Mouse (Mus musculus): ENCODE measurements at regions not wholly inside any gene's neighbourhood (a gene's known extent, or its start where the extent isn't known, plus 50 kb on each side); places are given as distances from the start of the nearest gene placed in this dataset.
A peak's percentile ranks its signal among the peaks of the same experiment; 100 is the strongest.
"Not testable (repeated sequence)": the region's sequence is repeated elsewhere in the genome, so short reads cannot be mapped to it uniquely, and the experiment has no call there.

DNA sequence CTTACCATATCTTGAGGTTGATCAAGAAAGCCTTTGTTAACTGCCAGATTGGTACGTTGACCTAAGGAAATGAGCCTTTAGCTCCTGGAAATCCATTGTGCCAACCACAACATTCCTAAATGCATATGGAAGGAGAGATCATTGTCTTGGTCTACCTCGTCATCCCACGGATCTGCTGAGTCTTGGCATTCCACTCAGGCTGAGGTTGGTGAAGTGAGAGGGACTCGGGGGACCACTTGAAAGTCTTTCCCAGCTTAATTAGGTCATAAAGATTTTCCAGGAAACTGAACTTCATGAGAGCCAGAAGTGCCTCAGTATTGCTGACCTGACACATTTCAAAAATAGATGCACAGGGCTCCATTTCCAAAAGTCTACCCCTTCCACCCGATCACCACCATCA lies 112.5 kb upstream of the Emcn start:
- no peak overlapping the region for H3K4me3 ChIP-seq (ENCODE audit: low read length)
- ATAC-seq (ENCODE audit: low FRiP score, low TSS enrichment): no peak
- H3K4me1 ChIP-seq (ENCODE audit: control insufficient read depth, insufficient read depth, low read length): no peaks in the 10 kb centered on the region
- no peaks in the 10 kb centered on the region for H3K27me3 ChIP-seq (ENCODE audit: control insufficient read depth, insufficient read depth, low read length)
- no peaks in the 10 kb centered on the region for H3K9me3 ChIP-seq (ENCODE audit: control insufficient read depth, low read length)
- H3K4me2 ChIP-seq (replicated peaks; ENCODE audit: low read depth, low read length): no peak overlapping the region
- 73% methylated on average over 5 of the region's 5 CpGs for WGBS
- no peak overlapping the region for H3K27ac ChIP-seq (ENCODE audit: low read depth, low read length)
- H3K36me3 ChIP-seq (ENCODE audit: control insufficient read depth, insufficient read depth, low read length): no peaks in the 10 kb centered on the region
- no peak overlapping the region for H3K9ac ChIP-seq (ENCODE audit: low read depth, low read length)

DNA sequence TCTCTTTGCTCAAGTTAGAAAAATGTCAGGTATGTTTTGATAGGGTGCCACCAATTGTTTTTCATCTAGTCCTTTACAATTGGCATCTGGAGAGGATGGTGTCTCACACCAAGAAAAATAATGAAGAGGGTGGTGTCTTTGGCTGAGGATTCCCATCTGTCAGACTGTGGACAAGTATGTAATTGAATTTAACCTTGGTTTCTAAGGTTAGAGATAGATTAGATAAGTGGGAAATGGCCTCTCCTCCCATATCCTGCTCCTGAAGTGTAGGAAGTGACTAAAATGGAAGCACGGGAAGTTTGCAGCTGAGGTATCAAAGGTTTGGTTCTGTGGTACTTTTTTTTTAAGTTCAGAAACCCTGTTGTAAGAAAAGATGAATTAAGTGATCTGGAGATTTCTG lies 98.0 kb upstream of the Emcn start:
- 37% methylated on average over 1 of the region's 1 CpGs for WGBS
- ATAC-seq (ENCODE audit: low FRiP score, low TSS enrichment): no peak
- no peak overlapping the region for H3K4me3 ChIP-seq (ENCODE audit: low read length)
- no peaks in the 10 kb centered on the region for H3K36me3 ChIP-seq (ENCODE audit: control insufficient read depth, insufficient read depth, low read length)
- no peak overlapping the region for H3K9ac ChIP-seq (ENCODE audit: low read depth, low read length)
- H3K4me2 ChIP-seq (replicated peaks; ENCODE audit: low read depth, low read length): no peak overlapping the region
- H3K27me3 ChIP-seq (ENCODE audit: control insufficient read depth, insufficient read depth, low read length): no peaks in the 10 kb centered on the region
- no peak overlapping the region for H3K27ac ChIP-seq (ENCODE audit: low read depth, low read length)
- no peaks in the 10 kb centered on the region for H3K9me3 ChIP-seq (ENCODE audit: control insufficient read depth, low read length)
- H3K4me1 ChIP-seq (ENCODE audit: control insufficient read depth, insufficient read depth, low read length): no peaks in the 10 kb centered on the region

DNA sequence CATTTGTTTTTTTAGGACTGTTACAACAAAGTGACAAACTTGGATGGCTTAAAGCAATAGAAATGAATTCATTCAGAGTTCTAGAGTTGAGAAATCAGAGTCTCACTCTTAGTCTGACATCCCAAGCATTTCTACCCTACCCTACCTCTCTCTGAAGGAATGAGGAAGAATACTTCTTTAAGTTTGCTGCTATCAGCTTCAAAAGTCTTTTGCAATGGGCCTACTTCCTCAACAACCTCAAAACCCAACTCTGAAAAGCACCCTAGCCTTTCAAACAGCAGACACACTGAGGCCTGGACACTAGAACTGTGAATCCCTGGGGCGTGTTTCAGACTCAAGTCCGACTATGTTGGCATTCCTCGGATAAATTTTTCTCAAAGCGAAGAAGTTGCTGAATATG lies 77.0 kb upstream of the Emcn start:
- WGBS: 95% methylated on average over 4 of the region's 4 CpGs

DNA sequence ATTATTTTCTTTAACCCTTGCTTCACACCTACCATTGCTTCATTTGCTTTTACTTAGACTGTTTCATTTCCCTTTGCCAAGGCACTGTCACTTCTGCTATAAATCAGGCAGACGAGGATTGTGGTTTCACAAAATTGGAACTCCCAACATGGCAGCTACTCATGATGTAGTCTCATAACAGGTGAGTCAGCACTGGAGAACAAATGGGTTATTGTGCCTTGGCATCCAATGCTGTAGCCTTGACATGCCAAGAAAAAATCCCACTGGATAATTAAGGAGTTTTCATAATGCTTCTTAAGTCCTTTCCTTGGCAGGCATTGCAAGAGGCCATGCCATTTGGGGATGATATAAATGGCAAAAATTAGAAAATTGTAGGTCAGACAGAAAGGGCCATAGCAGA lies 73.1 kb upstream of the Emcn start:
- no peaks in the 10 kb centered on the region for H3K36me3 ChIP-seq (ENCODE audit: control insufficient read depth, insufficient read depth, low read length)
- ATAC-seq (ENCODE audit: low FRiP score, low TSS enrichment): no peak
- H3K27me3 ChIP-seq (ENCODE audit: control insufficient read depth, insufficient read depth, low read length): no peaks in the 10 kb centered on the region
- H3K9me3 ChIP-seq (ENCODE audit: control insufficient read depth, low read length): no peaks in the 10 kb centered on the region
- H3K4me1 ChIP-seq (ENCODE audit: control insufficient read depth, insufficient read depth, low read length): no peaks in the 10 kb centered on the region
- no peak overlapping the region for H3K4me2 ChIP-seq (replicated peaks; ENCODE audit: low read depth, low read length)
- no peak overlapping the region for H3K27ac ChIP-seq (ENCODE audit: low read depth, low read length)
- H3K9ac ChIP-seq (ENCODE audit: low read depth, low read length): no peak overlapping the region
- 71% methylated on average over 1 of the region's 1 CpGs for WGBS
- no peak overlapping the region for H3K4me3 ChIP-seq (ENCODE audit: low read length)

More for the DNA sequence above, 77.0 kb upstream of the Emcn start:
- Histone ChIP-seq H3K36me3 (ENCODE audit: control insufficient read depth, insufficient read depth, low read length) (no peaks in the 10 kb centered on the region), H3K4me1 (ENCODE audit: control insufficient read depth, insufficient read depth, low read length) (no peaks in the 10 kb centered on the region), H3K4me3 (ENCODE audit: low read length) (no peak overlapping the region), H3K4me2 (replicated peaks; ENCODE audit: low read depth, low read length) (no peak overlapping the region), H3K9ac (ENCODE audit: low read depth, low read length) (no peak overlapping the region), H3K9me3 (ENCODE audit: control insufficient read depth, low read length) (no peaks in the 10 kb centered on the region), H3K27ac (ENCODE audit: low read depth, low read length) (no peak overlapping the region), H3K27me3 (ENCODE audit: control insufficient read depth, insufficient read depth, low read length) (no peaks in the 10 kb centered on the region)
- no peak for ATAC-seq (ENCODE audit: low FRiP score, low TSS enrichment)

DNA sequence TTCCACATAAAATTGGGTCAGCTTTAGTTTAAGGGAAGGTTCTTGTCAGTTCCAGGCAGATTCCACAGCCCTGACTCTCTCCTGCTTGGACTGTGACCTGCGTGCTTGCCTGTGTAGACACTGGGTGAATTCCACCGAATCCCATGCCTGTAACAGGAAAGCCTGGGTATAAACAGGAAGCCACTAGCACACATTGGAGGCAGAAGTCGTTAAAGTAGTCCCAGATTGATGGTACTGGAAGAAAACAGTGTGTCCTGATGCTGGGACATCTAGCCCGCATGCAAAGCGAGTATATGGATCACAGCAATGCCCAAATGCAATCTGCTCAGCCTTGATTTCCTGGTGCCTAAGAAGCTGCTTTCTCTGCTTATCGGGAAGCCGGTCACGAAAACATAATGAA lies 65.4 kb upstream of the Emcn start:
- 70% methylated on average over 8 of the region's 8 CpGs for WGBS
- no peak for ATAC-seq (ENCODE audit: low FRiP score, low TSS enrichment)
- no peak overlapping the region for H3K27ac ChIP-seq (ENCODE audit: low read depth, low read length)
- H3K4me1 ChIP-seq (ENCODE audit: control insufficient read depth, insufficient read depth, low read length): no peaks in the 10 kb centered on the region
- no peaks in the 10 kb centered on the region for H3K27me3 ChIP-seq (ENCODE audit: control insufficient read depth, insufficient read depth, low read length)
- no peaks in the 10 kb centered on the region for H3K9me3 ChIP-seq (ENCODE audit: control insufficient read depth, low read length)
- H3K4me3 ChIP-seq (ENCODE audit: low read length): no peak overlapping the region
- H3K9ac ChIP-seq (ENCODE audit: low read depth, low read length): no peak overlapping the region
- no peaks in the 10 kb centered on the region for H3K36me3 ChIP-seq (ENCODE audit: control insufficient read depth, insufficient read depth, low read length)
- H3K4me2 ChIP-seq (replicated peaks; ENCODE audit: low read depth, low read length): no peak overlapping the region

DNA sequence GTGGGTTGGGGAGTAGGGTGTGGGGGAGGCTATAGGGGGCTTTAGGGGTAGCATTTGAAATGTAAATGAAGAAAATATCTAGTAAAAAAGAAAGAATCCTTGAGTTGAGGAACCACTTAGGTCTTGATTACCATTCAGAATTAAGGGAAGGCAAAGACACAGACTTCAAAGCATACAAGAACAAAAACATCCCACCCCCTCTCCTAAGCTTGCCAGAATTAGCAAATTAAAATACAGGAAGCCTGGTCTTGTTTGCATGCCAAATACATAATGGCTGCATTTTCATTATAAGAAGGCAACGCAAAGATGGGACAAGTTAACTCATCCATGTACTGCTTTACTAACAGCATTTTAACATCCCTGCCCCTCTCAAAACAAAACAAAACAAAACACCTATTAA lies 61.6 kb upstream of the Emcn start:
- H3K4me2 ChIP-seq (replicated peaks; ENCODE audit: low read depth, low read length): no peak overlapping the region
- ATAC-seq (ENCODE audit: low FRiP score, low TSS enrichment): no peak
- H3K4me1 ChIP-seq (ENCODE audit: control insufficient read depth, insufficient read depth, low read length): no peaks in the 10 kb centered on the region
- no peaks in the 10 kb centered on the region for H3K36me3 ChIP-seq (ENCODE audit: control insufficient read depth, insufficient read depth, low read length)
- WGBS: 80% methylated on average over 1 of the region's 1 CpGs
- H3K27ac ChIP-seq (ENCODE audit: low read depth, low read length): no peak overlapping the region
- 0 out of 2 replicates have a peak, but pooled peaks cover 2% of the 10 kb centered on the region for H3K9me3 ChIP-seq (ENCODE audit: control insufficient read depth, low read length)
- H3K27me3 ChIP-seq (ENCODE audit: control insufficient read depth, insufficient read depth, low read length): no peaks in the 10 kb centered on the region
- H3K4me3 ChIP-seq (ENCODE audit: low read length): no peak overlapping the region
- H3K9ac ChIP-seq (ENCODE audit: low read depth, low read length): no peak overlapping the region

DNA sequence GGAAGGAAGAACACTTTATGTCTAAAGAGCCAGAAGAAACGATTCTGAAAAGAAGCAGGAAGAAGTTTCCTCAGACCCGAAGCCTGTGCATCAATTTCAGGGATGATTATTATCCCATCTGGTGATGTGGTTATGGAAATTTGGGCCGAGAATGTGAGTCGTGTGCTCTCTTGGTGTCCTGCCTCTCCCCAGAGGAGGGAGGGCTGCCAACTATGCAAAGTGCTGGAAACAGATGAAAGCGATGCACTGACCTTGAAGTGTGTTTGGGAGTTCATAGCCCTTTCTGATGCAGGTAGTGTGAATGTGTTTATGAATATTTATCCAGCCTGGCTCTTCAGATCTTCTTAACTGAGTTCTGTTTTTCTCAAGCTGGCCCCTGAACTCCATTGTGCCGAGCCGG lies 59.8 kb upstream of the Emcn start:
- 0 out of 2 replicates have a peak, but pooled peaks cover 2% of the 10 kb centered on the region for H3K9me3 ChIP-seq (ENCODE audit: control insufficient read depth, low read length)
- H3K9ac ChIP-seq (ENCODE audit: low read depth, low read length): no peak overlapping the region
- H3K4me3 ChIP-seq (ENCODE audit: low read length): no peak overlapping the region
- no peaks in the 10 kb centered on the region for H3K36me3 ChIP-seq (ENCODE audit: control insufficient read depth, insufficient read depth, low read length)
- H3K4me1 ChIP-seq (ENCODE audit: control insufficient read depth, insufficient read depth, low read length): no peaks in the 10 kb centered on the region
- no peak for ATAC-seq (ENCODE audit: low FRiP score, low TSS enrichment)
- no peak overlapping the region for H3K27ac ChIP-seq (ENCODE audit: low read depth, low read length)
- H3K27me3 ChIP-seq (ENCODE audit: control insufficient read depth, insufficient read depth, low read length): no peaks in the 10 kb centered on the region
- H3K4me2 ChIP-seq (replicated peaks; ENCODE audit: low read depth, low read length): no peak overlapping the region
- WGBS: 91% methylated on average over 7 of the region's 7 CpGs

DNA sequence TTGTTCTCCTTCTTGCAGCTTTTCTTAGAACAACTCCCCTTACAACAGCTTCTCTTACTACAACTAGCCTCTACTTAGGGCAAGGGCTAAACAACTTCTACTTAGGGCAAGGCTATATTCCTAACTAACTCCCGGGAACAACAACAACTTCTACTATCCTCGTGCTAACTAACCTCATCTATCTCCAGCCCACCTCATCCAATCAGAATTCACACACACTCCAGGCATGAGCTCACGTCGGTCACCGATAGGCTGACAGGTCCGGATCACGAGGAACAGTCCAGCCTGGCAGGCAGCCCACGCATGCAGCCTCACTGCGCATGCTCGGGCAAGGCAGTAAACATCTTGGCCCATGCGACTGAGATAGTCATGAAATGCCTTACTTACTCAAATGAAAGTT lies 53.3 kb upstream of the Emcn start:
- not testable (repeated sequence) for H3K27ac ChIP-seq (ENCODE audit: low read depth, low read length); H3K4me2 ChIP-seq (replicated peaks; ENCODE audit: low read depth, low read length); H3K27me3 ChIP-seq (ENCODE audit: control insufficient read depth, insufficient read depth, low read length); H3K4me3 ChIP-seq (ENCODE audit: low read length); H3K36me3 ChIP-seq (ENCODE audit: control insufficient read depth, insufficient read depth, low read length); H3K4me1 ChIP-seq (ENCODE audit: control insufficient read depth, insufficient read depth, low read length); H3K9ac ChIP-seq (ENCODE audit: low read depth, low read length); ATAC-seq (ENCODE audit: low FRiP score, low TSS enrichment); H3K9me3 ChIP-seq (ENCODE audit: control insufficient read depth, low read length)
- 96% methylated on average over 11 of the region's 11 CpGs for WGBS

DNA sequence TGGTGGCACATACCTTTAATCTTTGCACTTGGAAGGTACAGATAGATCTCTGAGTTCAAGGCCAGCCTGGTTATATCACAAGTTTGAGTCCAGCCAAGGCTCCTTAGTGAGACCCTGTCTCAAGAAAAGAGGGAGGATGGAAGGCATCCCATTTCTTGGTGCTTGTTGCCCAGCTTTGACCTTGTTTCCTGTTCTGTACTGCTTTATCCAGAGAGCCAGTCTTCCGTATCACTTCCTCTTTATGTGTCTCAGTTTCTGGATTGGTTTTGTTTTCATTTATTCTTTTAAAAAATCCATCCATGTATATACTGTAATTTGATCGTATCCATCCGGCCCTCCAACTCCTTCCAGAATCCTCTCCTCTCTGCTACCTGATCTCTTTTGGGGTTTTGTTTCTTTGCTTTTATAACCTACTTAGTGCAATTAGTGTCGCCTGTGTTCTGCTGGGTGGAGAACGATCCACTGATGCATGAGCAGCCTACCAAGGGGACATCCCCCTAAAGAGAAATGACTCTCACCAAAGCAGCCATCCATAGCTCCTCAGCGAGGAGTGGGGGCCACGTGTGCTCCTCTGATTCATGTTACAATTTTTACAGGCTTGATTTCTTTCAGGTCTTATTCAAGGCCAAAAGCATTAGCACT lies 52.4 kb upstream of the Emcn start:
- no peaks in the 10 kb centered on the region for H3K9me3 ChIP-seq (ENCODE audit: control insufficient read depth, low read length)
- no peak overlapping the region for H3K4me2 ChIP-seq (replicated peaks; ENCODE audit: low read depth, low read length)
- peaks cover 12% of the 10 kb centered on the region; the same call in 1 of the 2 replicates for H3K4me1 ChIP-seq (ENCODE audit: control insufficient read depth, insufficient read depth, low read length)
- H3K36me3 ChIP-seq (ENCODE audit: control insufficient read depth, insufficient read depth, low read length): no peaks in the 10 kb centered on the region
- no peaks in the 10 kb centered on the region for H3K27me3 ChIP-seq (ENCODE audit: control insufficient read depth, insufficient read depth, low read length)
- H3K9ac ChIP-seq (ENCODE audit: low read depth, low read length): no peak overlapping the region
- H3K27ac ChIP-seq (ENCODE audit: low read depth, low read length): no peak overlapping the region; the same call in 1 of the 2 replicates
- peak; percentile 92 for ATAC-seq (ENCODE audit: low FRiP score, low TSS enrichment)
- H3K4me3 ChIP-seq (ENCODE audit: low read length): no peak overlapping the region
- 29% methylated on average over 7 of the region's 7 CpGs for WGBS
